Mouse (Mus musculus) kidney, postnatal 25 days (tissue): Measurements from ENCODE around the gene Sec14l1.
A peak's percentile ranks its signal among the peaks of the same experiment; 100 is the strongest.

Experiments used
- DNase-seq, 2 experiments: peaks; one replicate each; pipeline ENCODE4 v3.0.0; 2021; ENCODE audit warnings: mixed read lengths in 2 of 2

The Sec14l1 gene

GRCm38 (mm10) chr11:117194475-117194937 lies 79.5 kb downstream of the Sec14l1 start:
- peak in 1 of 2 experiments; percentile 66 for DNase-seq

DNA sequence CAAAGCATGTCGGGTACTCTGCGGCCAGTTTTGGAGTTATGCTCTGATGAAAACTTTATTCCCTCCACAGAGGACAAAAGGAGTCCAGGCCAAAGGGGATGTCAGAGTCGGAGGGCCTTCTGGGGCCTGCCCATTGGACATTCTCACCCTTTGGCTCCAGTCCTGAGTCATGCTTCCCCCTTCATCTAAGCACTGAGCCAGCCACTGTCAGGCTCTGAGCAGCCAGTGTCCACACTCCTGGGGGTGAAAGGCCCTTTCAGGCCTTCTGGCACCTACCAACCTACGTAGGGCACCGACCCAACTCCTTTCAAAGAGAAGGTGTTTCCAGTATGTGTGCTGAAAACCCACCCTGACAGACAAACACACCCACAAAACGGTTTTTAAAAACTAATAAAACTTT lies 80.6 kb downstream of the Sec14l1 start:
- no peak for DNase-seq

GRCm38 (mm10) chr11:117196681-117197080 lies 81.7 kb downstream of the Sec14l1 start:
- no peak for DNase-seq

- peak in 1 of 2 experiments; percentile 60 for DNase-seq
Measured at GRCm38 (mm10) chr11:117198122-117198521, 83.2 kb downstream of the Sec14l1 start.

- DNase-seq, result peak; percentile 58 to 80
Measured at GRCm38 (mm10) chr11:117199282-117200175, 84.6 kb downstream of the Sec14l1 start, which contains the start of gene Sept9. Gene Sept9 (plus strand): TSS chr11:117199661.

DNA sequence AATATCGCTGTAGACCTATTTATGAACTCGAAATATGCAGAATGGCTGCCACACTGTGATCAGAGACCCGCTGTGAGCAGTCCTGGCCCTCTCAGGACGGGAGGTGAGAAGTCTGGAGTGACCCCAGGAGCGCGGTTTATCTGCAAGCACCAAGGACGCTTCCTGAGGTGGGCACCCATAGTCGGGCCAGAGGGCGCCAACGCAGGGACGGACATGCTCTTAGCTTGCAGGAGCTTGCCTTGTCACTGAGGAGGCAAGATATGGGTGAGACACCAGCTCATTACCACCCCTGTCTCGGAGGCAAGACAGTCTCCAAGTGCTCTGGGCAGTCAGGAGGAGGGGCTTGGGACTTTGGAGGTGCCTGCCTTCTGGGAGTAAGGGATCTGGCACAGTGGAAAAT lies 86.9 kb downstream of the Sec14l1 start:
- DNase-seq, result no peak

DNA sequence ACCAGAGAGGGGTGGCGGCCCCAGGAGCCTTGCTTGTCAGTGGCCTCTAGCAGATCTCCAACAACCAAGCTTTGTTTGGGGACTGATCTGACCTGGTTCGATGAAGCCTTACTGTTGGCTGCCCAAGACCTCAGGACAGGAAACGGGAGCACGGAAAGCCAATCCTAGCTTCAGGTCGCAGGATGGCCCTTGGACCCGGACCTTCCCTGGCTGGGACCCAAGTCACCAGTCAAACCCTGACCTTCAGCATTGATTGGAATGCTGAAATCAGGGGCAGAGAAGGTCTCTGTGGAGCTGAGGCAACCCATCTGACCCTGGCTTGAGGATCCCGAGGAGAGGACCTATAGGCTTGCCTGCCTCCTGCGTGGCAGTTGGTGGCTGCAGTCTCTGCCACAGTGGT lies 89.6 kb downstream of the Sec14l1 start:
- peak; percentile 75 to 85 for DNase-seq

- peak; percentile 69 to 76 for DNase-seq
Measured at GRCm38 (mm10) chr11:117205042-117205441, 90.1 kb downstream of the Sec14l1 start.

GRCm38 (mm10) chr11:117205447-117205846 lies 90.5 kb downstream of the Sec14l1 start:
- DNase-seq, result no peak

DNA sequence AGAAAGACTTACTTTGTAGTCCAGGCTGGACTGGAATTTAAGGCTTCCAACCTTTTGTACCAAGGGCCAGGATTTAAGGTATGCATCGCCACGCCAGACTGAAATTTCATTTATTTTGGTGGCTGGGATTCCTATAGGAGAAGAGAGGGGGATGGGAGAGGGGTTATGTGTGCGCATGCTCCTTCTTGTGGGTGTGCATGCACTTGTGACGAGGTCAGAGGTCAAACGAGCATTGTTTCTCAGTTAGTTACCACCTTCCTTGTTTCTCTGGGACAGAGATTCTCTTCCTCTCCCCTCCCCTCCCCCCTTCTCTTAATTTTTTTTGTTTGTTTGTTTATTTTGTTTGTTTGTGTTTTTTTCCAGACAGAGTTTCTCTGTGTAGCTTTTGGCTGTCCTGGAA lies 92.5 kb downstream of the Sec14l1 start:
- DNase-seq, result no peak

DNA sequence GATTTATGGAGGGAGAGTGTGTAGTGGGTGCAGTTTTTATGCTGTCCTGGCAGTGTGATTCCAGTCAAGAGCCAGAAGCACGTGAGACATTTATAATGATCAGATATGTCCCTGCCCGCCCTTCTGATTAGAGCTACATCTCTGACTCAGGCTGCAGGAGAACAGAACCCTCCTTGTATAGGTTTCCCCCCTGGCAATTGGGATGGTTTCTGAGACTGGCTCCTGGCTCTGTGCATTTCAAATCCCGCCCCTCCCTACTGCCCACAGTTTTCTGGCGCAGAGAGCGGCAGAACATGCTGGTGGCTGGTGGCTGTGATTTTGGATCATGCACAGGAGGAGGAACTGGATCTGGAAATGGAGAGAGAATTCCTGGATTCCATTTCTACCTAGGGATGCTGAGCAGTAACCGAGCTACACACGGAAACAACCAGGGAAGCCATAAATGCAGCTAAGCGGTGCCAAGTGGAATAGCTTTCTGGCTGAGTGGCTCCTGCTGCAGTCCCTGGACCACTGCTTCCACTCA lies 93.2 kb downstream of the Sec14l1 start:
- no peak for DNase-seq
